Mouse (Mus musculus) cerebellum, adult 2 months (tissue): ENCODE measurements at regions not wholly inside any gene's neighbourhood (a gene's known extent, or its start where the extent isn't known, plus 50 kb on each side); places are given as distances from the start of the nearest gene placed in this dataset.

Experiments used
- CTCF ChIP-seq: fragments of 200-500 bp; IDR thresholded peaks from 2 replicates; pipeline ENCODE4 v1.5.1; 2011; ENCODE audit warnings: low read depth, mild to moderate bottlenecking, control low read depth, low read length, moderate library complexity, borderline replicate concordance; ENCODE audit not compliant: insufficient read depth
- POLR2A ChIP-seq: fragments of 200-500 bp; IDR thresholded peaks from 2 replicates; pipeline ENCODE4 v1.6.1; 2011; ENCODE audit warnings: low read length, control low read depth, borderline replicate concordance; ENCODE audit not compliant: insufficient read depth

GRCm38 (mm10) chr10:60931891-60932378 lies 100.6 kb upstream of the Unc5b start:
- no peak for TF ChIP-seq CTCF
- no peak for TF ChIP-seq POLR2A
